Mouse (Mus musculus) ovary, postnatal 14 days (tissue): ENCODE measurements at regions not wholly inside any gene's neighbourhood (a gene's known extent, or its start where the extent isn't known, plus 50 kb on each side); places are given as distances from the start of the nearest gene placed in this dataset.

ENCODE experiments used
- DNase-seq: peaks from one replicate; pipeline ENCODE4 v3.0.0; 2022; ENCODE audit warnings: low spot score

DNA sequence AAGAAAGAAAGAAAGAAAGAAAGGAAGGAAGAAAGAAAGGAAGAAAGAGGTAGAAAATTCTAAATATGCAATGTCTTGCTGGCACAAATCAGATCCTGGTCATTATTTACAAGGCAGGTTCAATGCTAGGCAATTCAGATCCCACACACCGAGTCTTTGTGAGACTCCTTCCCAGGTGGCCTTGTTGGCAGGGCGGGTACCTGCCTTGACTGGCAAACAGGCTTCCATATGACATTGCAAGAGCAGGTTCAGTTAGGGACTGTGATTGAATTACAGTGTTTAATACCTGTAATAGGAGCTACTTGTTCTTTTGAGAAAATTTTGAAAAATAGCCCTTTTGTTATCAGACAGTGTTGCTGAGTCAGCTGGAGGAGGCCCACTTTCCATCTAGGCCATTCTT lies 436.0 kb upstream of the Mctp2 start:
- no peak for DNase-seq

DNA sequence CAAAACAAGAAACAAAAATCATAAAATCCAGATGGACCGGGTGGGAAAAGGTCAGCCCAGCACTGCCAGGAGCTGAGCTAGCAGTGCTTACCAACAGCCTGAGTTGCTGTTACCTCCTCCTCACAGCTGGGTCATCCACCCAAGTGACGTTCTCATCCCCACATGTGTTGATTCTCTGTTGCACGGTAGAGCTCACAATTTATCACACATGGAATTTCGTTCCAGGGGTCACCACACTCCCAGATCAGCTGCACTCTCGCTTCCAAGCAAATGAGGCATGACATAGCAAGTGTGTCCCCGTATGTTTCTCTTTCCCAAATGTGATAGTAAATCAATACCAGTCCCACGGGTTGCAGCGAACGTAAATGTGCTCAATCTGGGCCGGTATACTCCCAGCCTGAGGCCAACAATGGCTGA lies 445.1 kb upstream of the Mctp2 start:
- peak; percentile 4 for DNase-seq

DNA sequence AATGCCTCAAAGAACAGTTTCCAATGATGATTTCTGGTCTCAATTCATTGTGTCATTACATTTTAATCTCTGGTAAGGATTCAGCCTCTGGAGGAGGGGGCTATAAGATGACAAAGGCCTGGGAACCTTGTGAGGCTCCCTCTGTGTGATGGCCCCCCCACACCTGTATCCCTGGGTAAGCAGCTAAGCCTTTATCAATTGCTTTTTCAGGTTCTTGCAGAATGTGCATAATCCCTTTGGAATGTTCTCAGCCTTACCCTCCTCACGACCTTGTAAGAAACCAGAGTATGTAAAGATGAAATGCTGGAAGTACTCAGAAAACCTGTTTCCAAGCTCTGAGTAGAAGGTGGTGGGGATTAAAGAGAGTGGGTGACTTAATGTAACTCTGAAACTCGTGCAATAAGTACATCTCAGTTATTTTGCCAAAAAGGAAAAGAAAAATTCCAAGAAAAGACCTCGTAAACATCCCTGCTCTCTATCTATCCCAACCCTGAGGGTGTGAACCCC lies 446.7 kb upstream of the Mctp2 start:
- no peak for DNase-seq

DNA sequence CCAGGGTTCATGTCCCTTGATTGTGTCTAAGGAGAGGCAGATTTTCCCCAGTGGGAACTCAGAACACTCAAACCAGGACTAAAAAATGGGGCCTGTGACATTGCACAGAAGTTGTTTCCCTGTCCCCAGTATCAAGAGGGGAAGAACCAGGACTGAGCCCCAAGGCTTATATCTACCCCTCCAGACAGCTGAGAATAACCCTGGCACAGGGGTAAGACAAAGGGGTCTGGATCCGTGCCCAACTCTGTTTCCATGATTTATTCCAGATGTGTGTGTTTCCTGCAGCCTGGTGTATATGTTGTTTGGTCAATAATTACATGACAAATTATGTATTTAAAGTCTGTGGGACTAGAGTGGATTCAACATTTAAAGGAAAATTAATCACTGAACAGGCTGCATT lies 456.3 kb upstream of the Mctp2 start:
- no peak for DNase-seq

DNA sequence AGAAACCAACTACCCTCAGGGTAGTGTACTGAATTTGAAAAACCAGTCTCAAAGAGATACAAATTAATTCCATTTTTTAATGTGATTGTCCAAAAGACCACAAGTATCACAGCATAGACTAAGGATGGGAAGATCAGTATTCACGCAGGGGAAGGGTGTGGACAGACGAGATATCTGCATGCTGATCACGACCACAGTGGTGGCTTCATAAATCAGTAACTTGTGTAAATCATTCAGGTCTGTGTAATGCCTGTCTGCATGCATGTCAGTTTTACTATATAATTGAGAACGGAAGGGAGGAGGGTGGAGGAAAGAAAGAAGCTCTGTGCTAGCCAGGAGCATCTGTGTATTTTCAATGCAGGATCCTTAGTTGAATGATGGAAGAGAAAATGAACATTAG lies 462.3 kb upstream of the Mctp2 start:
- no peak for DNase-seq

DNA sequence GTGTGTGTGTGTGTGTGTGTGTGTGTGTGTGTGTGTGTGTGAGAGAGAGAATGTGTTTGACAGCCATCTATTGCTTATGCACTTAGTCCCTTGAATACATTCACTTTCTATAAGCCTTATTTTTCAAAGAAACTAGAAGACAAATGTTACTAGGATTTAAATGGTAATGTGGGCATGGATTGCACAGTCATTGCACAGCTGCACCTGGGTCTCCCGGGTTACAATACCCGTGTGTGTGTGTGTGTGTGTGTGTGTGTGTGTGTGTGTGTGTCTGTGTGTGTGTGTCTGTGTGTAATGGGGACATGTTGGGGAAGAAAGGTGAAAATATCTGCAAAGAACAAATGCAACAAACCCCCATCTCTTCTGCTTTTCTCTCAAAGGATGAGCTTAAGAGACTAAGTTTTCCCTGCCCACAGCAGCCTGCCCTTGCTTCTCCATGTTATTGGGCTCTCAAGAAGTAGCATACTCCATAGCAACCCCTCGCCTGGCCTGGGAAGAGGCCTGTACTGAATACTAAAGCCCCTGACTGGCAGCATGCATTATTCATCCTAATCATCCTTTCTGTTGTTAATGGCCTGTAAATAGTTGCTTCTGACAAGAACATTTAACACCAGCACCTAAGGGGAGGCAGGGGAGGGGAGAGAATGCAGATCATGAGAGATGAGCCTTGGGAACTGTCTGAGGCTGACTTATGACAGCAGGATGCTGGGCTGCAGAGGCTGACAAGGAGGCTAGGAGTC lies 467.8 kb upstream of the Mctp2 start:
- no peak for DNase-seq

DNA sequence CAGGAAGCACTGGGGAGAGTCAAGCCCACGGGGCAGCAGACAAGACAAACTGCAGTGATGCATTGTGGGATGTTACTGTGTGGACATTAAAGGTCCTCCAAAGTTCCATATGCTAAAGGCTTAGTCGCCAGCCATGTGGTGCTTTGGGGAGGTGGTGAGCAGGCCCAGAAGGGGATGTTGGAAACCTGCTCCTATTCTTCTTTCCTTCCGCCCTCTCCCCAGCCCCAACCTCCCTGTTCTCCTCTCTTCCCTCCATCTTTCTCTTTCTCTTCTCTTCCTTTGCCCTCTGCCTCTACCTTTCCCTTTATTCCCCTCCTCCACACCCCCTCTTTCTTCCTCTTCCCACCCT lies 468.3 kb upstream of the Mctp2 start:
- DNase-seq = no peak

DNA sequence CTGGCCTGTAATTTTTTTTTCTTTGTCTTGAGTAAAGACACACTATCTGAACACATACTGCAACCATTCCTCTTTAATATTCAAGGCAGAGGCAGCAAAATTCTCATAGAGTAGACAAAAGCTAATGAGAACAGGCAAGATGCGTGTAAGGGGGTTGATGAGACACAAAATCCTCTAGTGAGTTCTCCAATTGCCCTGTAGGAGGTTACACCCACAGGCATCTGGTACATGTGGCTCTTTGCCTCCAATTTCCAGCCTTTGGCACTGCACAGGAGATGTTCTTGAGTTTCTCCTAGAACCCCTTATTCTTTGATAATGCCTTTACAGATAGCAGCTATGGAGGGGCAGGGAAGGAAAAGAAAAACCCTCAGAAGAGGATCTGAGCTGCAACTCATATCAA lies 480.9 kb upstream of the Mctp2 start:
- DNase-seq = no peak

DNA sequence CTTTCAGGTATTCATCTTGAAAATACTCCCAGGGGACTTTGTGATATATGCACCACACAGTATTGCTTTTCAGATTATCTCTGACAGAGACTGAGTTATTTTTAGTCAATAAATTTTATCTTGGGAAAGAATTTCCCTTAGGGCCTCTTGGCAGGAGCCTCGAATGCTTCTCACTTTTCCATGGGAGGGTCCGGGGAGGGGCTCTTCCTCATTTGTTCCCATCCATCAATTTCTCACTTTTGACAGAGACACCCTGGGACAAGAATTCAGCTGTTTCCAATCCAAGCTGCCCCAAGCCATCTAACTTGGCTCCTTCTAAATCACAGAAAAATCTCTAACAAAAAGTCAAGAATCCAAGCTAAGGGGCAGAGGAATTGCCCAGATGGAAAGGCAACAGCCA lies 481.9 kb upstream of the Mctp2 start:
- DNase-seq = no peak

DNA sequence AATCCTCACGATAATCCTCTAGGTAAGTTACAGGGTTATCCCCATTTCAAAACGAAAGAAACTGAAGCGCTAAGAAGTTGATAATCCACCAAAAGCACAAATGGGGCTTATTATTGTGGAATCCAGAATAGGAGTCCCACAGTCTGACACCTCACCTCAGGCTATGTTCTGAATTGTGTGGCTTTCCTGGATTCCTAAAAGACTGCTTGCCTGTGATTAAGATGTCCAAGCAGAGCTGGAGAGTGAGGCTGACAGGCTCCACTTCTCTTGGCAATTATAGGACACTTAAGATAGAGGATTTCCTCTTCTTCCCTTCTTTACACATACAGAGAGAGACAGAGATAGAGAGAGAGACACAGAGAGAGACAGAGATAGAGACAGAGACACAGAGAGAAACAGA lies 515.7 kb upstream of the Mctp2 start:
- DNase-seq = no peak

DNA sequence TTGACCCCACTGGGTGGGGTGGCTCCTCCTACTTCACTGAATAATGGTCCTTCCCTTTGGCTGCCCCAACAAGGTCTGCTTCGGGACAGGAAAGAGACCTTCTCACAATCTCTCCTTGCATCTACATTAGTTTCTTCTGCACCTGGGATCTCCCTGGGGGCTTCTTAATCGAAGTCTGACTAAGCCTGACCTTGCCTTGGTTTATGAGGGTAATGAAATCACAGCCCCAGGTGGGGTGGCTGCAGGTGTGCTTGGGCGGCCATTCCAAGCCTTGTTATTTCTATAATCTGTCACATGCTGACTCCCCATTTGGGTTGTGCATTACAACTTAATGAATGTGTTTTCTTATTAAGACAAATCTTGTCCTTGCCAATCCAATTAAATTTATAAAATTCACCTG lies 520.2 kb upstream of the Mctp2 start:
- no peak for DNase-seq

DNA sequence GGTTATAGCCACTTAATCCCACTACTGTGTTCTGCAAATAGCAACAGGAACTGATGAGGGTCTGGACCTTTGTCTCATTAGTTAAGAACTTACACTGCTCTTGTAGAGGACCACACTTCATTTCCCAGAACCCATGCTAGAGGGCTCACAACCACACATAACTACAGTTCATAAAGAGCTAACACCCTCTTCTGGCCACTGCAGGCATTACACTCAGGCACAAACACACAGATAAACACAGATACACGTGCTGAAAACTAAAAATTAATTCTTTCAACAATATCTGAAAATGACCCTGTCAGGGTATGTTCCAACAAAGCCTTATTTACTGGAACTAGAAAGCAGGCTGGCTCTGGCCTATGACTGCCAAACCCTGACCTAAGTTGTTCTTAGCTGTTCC lies 529.0 kb upstream of the Mctp2 start:
- DNase-seq = no peak

DNA sequence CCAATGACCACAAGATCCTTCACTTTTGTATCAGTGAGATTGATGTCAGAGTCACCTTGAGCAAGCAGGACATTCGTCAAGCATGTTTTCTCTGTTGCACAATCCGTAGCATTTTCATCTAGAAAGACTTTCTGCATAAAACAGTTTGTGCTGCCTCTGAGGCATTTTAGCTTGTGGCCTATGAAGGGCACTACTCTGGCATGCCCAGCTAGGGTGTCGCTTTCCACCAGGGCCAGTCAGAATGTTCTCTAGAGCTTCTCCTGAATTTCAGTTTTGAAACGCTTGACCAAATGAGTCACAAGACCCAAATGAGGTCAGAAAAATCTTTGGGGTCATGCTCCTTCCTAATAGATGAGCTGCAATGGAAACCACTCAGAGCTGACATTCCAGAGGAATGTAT lies 529.6 kb upstream of the Mctp2 start:
- DNase-seq = no peak

DNA sequence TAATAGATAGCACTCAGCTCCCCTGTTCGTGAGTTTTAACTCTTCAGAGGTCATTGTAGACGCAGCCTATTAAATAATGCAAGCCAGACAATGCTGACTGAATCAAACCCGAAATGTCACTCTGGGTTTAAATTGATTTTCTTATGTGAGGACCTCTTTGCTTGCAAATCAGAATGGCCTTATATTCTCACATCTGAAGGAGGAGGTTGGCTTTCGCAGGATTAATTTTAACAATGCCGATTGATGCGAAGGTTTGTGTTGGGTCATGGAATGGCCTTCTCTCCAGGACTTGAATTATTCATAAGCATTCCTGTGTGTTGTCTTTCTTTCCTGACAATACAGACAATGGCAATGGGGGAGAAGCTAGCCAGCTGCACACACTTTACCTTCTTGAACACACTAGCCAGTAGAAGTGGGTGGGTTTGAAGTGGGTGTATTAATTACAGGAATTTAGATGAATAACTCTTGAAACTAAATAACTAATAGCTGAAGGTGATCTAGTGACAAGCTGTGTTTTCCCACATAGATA lies 530.1 kb upstream of the Mctp2 start:
- DNase-seq = no peak

DNA sequence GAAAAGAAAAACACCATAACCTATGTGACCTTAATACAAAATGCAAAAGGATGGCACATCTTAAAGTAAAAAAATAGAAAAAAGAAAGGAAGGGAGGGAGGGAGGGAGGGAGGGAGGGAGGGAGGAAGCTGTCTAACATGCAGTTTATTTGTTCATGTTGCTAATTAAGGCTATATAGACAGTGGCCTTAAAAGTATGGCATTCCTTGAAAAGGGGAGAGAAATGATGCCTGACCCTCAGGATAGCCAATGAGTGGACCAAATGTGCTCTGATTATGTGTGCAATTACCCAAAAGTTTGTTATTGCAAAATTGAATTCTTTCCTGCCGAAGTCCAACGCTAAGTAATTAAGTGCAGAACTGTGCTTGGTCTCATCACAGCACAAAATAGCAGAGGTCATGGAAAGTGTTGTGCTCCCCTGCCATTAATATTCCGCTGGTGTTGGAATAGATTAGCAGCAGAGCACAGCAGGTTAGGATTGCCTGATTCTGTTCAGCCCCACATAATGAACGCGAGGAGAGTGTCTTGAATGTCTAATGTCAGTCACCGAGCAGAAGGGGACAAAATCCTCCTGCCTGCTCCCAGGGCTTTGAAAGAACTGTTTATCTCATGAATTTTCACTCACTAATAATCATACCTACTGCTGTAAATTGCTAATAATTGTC lies 531.7 kb upstream of the Mctp2 start:
- no peak for DNase-seq

DNA sequence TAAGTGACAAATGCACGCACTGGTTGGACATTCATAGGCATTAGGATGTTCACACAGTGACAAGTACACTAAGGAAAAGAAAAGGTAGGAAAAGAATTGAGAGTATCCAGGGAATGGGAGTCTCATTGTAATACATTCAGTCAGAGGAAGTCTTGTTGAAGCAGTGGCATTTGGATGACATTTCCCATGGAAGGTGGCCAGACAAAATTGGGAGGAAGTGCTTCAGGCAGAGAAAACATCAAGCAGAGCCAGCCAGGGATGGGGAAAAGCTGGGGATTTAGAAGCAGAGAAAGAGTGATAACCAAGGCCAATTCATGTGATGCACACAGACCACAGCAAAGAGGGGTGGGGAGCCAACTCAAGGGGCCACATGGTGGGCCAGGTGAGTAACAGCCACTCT lies 524.0 kb upstream of the Rgma start:
- no peak for DNase-seq

DNA sequence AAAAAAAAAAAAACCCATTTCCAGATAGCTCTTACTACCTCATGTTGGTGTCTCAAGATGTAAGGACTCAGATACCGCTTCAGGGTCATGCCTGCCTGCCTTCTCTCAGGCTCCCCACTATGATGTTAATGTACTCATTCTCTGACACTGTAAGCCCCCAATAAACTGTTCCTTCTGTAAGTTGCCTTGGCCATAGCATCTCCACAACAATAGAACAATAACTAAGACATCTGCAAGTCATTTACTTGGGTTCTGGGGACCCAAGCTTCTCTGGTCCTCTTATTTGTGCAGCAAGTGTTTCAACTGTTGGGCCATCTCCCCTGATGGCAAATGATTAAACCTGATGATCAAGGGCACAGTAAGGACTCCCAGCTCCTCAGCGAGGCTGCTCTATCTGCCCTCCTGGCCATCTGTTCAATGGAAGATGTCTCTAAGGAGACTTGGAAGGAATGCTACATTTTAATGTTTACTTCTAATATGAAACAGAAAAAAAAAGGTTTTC lies 520.8 kb upstream of the Rgma start:
- DNase-seq = no peak

DNA sequence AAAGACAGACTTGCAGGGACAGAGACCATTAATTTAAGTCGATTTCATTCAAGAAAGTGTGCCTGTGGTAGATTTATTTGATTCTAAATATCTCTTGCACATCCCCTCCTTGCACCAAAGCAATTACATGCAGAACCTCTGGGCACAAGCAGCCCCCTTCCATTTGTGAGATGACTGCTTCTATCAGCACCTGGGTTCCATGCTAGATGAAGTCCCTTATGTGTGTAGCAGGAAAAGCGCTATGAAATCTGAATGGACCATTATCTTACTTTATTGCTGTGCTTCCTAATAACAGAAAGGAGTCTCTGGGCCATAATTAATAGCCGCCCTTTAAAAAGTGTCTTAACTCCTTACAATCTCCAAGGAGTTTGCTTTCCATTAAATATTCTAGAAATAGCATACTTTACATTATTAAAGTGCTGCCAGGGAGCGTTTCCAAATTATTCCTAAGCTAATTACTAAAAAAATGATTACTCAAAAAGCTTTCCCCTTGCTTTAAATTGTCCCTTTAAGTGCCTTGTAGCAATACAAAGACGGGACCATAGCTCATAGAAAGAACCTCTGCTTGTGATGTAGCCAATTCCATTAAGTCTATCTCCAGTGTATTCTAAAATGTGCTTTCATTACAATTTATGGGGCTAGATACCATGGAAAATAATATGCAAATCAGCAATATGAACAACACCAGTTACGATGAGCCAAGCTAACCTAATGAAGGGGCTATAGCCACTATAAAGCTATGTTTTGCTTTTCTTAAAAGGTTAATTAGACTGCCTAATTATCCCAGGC lies 508.1 kb upstream of the Rgma start:
- DNase-seq = no peak

DNA sequence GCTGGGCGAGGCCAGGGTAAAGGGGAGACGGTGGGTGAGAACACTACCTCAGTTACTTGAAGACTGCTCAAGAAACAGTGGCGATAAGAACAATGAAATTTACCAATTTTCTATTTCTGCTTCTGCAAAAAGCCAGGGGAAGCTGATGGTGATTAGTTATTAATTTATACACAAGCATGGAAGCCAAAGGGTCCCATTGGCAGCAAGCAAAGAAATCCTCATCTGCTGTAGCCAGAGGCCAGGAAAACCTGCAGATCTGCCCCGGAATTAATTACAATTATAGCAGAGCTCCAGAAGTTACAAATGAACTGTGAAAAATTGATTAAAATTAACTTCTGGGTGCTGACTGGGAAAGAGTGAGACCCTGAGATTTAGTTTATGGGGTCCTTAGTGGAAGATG lies 506.2 kb upstream of the Rgma start:
- DNase-seq = no peak

DNA sequence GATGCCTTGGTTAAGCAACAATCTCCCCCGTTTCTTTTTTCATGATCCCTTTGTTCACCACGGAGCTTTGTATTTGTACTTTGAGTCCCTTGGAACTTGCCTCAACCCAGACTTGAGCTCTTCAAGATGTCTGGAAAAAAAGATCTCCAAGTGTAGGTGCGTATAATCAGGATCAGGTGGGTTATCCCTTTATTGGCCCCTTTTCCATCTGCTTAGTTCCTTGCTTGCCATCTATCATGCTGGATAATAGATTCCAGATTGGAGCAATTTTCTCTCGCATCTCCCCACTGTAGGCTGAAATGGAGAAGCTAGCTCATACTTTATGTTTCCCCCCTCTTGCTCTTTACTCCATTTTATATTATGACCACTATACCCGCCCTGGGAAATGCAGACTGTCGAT lies 474.5 kb upstream of the Rgma start:
- DNase-seq = no peak

DNA sequence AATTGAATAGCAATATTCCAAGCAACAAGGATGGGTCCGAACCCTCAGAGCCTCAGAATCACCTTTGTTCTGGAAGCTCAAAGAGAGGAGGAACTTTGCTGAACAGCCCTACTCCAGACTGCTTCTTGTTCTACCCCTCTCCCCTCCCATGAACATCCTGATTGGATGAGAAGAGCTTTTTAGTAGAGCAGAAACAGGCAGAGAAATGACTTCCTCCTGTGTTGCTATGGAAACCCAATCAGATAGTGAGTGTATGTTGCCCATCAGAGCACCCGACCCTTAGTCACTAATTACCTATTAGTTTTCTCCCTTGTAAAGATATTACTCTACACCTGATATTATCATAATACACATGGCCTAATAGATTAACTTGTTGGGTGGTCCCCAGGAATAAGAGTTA lies 469.4 kb upstream of the Rgma start:
- DNase-seq = no peak

DNA sequence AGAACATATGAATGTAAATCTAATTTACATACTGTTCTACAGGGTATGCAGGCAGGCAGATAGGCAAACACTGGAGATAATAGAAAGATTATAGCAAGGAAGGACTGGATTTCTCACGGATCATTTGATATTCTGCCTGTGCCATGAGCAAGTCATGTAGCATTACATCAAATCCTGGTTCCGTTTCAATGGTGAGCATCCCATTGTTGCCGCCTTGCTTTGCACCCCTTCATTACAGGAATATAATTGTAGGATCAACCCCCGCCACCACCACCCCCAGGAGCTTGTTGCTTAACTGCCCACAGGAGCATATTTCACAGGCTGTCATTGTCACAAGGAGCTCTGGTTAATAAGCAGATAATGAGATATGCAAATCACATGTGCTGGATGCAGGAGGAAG lies 468.8 kb upstream of the Rgma start:
- no peak for DNase-seq
